Mouse (Mus musculus): ENCODE results near the gene Lclat1. TPM values are rescaled to one million over a fixed set of nuclear protein-coding genes. Genes with fewer than 3 reads are reported as not detected.

Lclat1 gene
- total and polyA plus RNA-seq, 3 experiments = 6.3 to 9.6 (median 7.0) TPM

DNA sequence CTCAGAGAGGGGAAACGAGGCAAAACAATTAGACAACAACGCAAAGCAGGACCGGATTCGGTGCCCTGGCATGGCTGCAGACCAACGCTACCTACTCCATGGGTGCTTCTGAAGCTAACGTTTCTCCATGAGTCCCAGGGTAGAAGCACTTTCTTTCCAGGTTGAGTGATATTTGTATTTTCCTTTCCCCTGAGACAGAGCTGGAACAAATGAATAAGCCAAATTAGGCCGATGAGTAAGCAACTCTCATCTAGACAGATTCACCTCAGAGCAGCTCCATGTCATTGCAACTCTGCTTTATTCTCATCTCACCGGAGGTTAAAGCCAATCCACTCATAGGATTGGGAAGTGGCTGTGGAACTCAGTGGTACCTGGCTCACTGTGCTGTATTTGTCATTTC, 12.2 kb upstream of the Lclat1 start:
- Histone ChIP-seq H3K4me3 (replicated peaks in 1 of 3; ENCODE audit: low read depth in 2 of 3, low read length in 2 of 3, poor library complexity in 1 of 3) (peak overlapping the region in 1 of 3 experiments; percentile 20), H3K79me2 (replicated peaks; ENCODE audit: control insufficient read depth, extremely low read depth, insufficient read depth, poor library complexity, severe bottlenecking) (no peaks in the 10 kb centered on the region), H3K27ac (ENCODE audit: insufficient read depth, low read depth) (no peak overlapping the region), H3K4me2 (ENCODE audit: insufficient read depth, low read depth, poor library complexity, severe bottlenecking) (peak overlapping the region; percentile 25), H3K9ac (ENCODE audit: insufficient read depth, low read depth) (0 out of 2 replicates have a peak overlapping the region, but pooled peaks have one; percentile 11), H3K36me3 (replicated peaks in 1 of 2; ENCODE audit: control insufficient read depth in 1 of 2, insufficient read depth in 1 of 2, low read length in 1 of 2) (no peaks in the 10 kb centered on the region), H3K4me1 (ENCODE audit: control insufficient read depth in 1 of 2, insufficient read depth in 2 of 2) (peaks cover 3 to 16% of the 10 kb centered on the region in 2 experiments; a peak in 2 of 4 replicates), H3K9me3 (replicated peaks; ENCODE audit: low read length) (no peaks in the 10 kb centered on the region), H3K27me3 (replicated peaks) (no peaks in the 10 kb centered on the region)
- in situ Hi-C loops (cut with MboI; ENCODE audit: low pct_ligation_motif_present, low pct_unique_long_range_greater_than_20kb, low sequenced_read_pairs) = no loop called here
- TF ChIP-seq ZNF384 (IDR thresholded peaks at IDR 0.05; ENCODE audit: low read depth, low read length) (no peak), ZKSCAN1 (IDR thresholded peaks at IDR 0.05; ENCODE audit: borderline replicate concordance, low read depth, low read length) (no peak), ZC3H11A (IDR thresholded peaks at IDR 0.05; ENCODE audit: low read depth, low read length) (no peak), KAT2A (IDR thresholded peaks at IDR 0.05; ENCODE audit: insufficient replicate concordance, low read length) (no peak), USF2 (conservative IDR thresholded peaks at IDR 0.05; ENCODE audit: low read depth, low read length) (no peak), CHD2 (IDR thresholded peaks at IDR 0.05; ENCODE audit: low read length) (no peak), MAFK (IDR thresholded peaks at IDR 0.05; ENCODE audit: insufficient replicate concordance, low read length) (peak; percentile 57; the same call in 1 of the 2 replicates), JUND (conservative IDR thresholded peaks at IDR 0.05; ENCODE audit: low read depth, low read length) (peak; percentile 63), IRF4 (IDR thresholded peaks at IDR 0.05; ENCODE audit: low read depth, low read length) (peak; percentile 59), ETS1 (conservative IDR thresholded peaks at IDR 0.05; ENCODE audit: low read depth, low read length) (peak; percentile 54; the same call in 1 of the 2 replicates), RCOR1 (conservative IDR thresholded peaks at IDR 0.05; ENCODE audit: low read depth, low read length) (no peak), MEF2A (IDR thresholded peaks at IDR 0.05; ENCODE audit: borderline replicate concordance, low read depth, low read length) (peak; percentile 68; the same call in 1 of the 2 replicates), JUN (IDR thresholded peaks at IDR 0.05; ENCODE audit: insufficient read depth, low read depth, low read length) (peak; percentile 36; the same call in 1 of the 2 replicates), CHD1 (IDR thresholded peaks at IDR 0.05; ENCODE audit: low read depth, low read length) (no peak), EP300 (IDR thresholded peaks at IDR 0.05; ENCODE audit: low read length) (peak; percentile 55; the same call in 1 of the 2 replicates), PAX5 (IDR thresholded peaks at IDR 0.05; ENCODE audit: low read length) (no peak), E2F4 (IDR thresholded peaks at IDR 0.05; ENCODE audit: insufficient replicate concordance, low read depth, low read length) (0 out of 2 replicates have a peak, but pooled peaks have one; percentile 17)
- DNase-seq (ENCODE audit: extremely low read depth) = peak; percentile 37
- dilution Hi-C loops (cut with MboI; ENCODE audit: extremely low pct_ligation_motif_present, extremely low pct_unique_long_range_greater_than_20kb, low sequenced_read_pairs) = no loop called here

DNA sequence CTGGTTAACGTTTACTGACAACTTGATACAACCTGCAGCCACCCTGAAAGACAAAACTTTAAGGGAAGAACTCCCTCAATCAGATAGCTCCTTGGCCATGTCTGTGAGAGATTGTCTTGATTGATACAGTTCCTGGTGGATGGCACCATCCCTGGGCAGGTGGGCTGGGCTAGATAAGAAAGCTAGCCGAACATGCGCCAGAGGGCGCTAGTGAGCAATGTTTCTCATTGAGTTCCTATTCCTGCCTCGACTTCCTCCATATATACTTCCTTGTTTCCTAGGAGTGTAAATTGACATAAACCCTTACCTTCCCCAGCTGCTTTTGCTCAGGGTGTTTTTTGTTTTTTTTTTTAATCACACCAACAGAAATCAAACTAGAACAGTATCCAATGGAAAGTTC, 11.3 kb upstream of the Lclat1 start:
- Histone ChIP-seq H3K79me2 (replicated peaks; ENCODE audit: control insufficient read depth, extremely low read depth, insufficient read depth, poor library complexity, severe bottlenecking) (no peaks in the 10 kb centered on the region), H3K9me3 (replicated peaks; ENCODE audit: low read length) (peaks cover 2% of the 10 kb centered on the region), H3K4me2 (ENCODE audit: insufficient read depth, low read depth, poor library complexity, severe bottlenecking) (peak overlapping the region; percentile 44), H3K27me3 (replicated peaks) (no peaks in the 10 kb centered on the region), H3K27ac (ENCODE audit: insufficient read depth, low read depth) (no peak overlapping the region), H3K4me3 (replicated peaks in 1 of 3; ENCODE audit: low read depth in 2 of 3, low read length in 2 of 3, poor library complexity in 1 of 3) (no peak overlapping the region), H3K9ac (ENCODE audit: insufficient read depth, low read depth) (no peak overlapping the region), H3K36me3 (replicated peaks in 1 of 2; ENCODE audit: control insufficient read depth in 1 of 2, insufficient read depth in 1 of 2, low read length in 1 of 2) (no peaks in the 10 kb centered on the region), H3K4me1 (ENCODE audit: control insufficient read depth in 1 of 2, insufficient read depth in 2 of 2) (peaks cover 3 to 16% of the 10 kb centered on the region in 2 experiments; a peak in 2 of 4 replicates)
- TF ChIP-seq MEF2A (IDR thresholded peaks at IDR 0.05; ENCODE audit: borderline replicate concordance, low read depth, low read length) = peak; percentile 47; the same call in 1 of the 2 replicates
- TF ChIP-seq RAD21 (IDR thresholded peaks at IDR 0.05; ENCODE audit: low read depth, low read length) = peak; percentile 72
- peak; percentile 23; the same call in 1 of the 2 replicates for TF ChIP-seq ETS1 (conservative IDR thresholded peaks at IDR 0.05; ENCODE audit: low read depth, low read length)
- TF ChIP-seq ZMIZ1 (IDR thresholded peaks at IDR 0.05; ENCODE audit: low read depth, low read length) = no peak
- no peak for TF ChIP-seq KAT2A (IDR thresholded peaks at IDR 0.05; ENCODE audit: insufficient replicate concordance, low read length)
- TF ChIP-seq EP300 (IDR thresholded peaks at IDR 0.05; ENCODE audit: low read length) = no peak
- TF ChIP-seq ELF1 (IDR thresholded peaks at IDR 0.05; ENCODE audit: low read depth, low read length) = peak; percentile 68
- no peak for TF ChIP-seq CHD1 (IDR thresholded peaks at IDR 0.05; ENCODE audit: low read depth, low read length)
- peak; percentile 50; the same call in 1 of the 2 replicates for TF ChIP-seq IRF4 (IDR thresholded peaks at IDR 0.05; ENCODE audit: low read depth, low read length)
- peak; percentile 33; the same call in 1 of the 2 replicates for TF ChIP-seq NELFE (IDR thresholded peaks at IDR 0.05; ENCODE audit: low read depth, low read length)
- peak; percentile 90 for TF ChIP-seq SMC3 (IDR thresholded peaks at IDR 0.05; ENCODE audit: low read depth, low read length)
- peak; percentile 56; the same call in 1 of the 2 replicates for TF ChIP-seq MAX (IDR thresholded peaks at IDR 0.05; ENCODE audit: low read length)
- TF ChIP-seq USF2 (conservative IDR thresholded peaks at IDR 0.05; ENCODE audit: low read depth, low read length) = no peak
- TF ChIP-seq JUND (conservative IDR thresholded peaks at IDR 0.05; ENCODE audit: low read depth, low read length) = no peak
- no peak for TF ChIP-seq POLR2AphosphoS2 (IDR thresholded peaks at IDR 0.05; ENCODE audit: low read depth, low read length)
- TF ChIP-seq HCFC1 (IDR thresholded peaks at IDR 0.05; ENCODE audit: low read depth, low read length) = 0 out of 2 replicates have a peak, but pooled peaks have one; percentile 20
- TF ChIP-seq MYC (IDR thresholded peaks at IDR 0.05; ENCODE audit: low read depth, low read length) = peak; percentile 71
- TF ChIP-seq MXI1 (IDR thresholded peaks at IDR 0.05; ENCODE audit: low read depth, low read length) = no peak
- no peak for TF ChIP-seq CHD2 (IDR thresholded peaks at IDR 0.05; ENCODE audit: low read length)
- TF ChIP-seq MAZ (IDR thresholded peaks at IDR 0.05; ENCODE audit: low read depth, low read length) = no peak
- peak; percentile 33; the same call in 1 of the 2 replicates for TF ChIP-seq ZC3H11A (IDR thresholded peaks at IDR 0.05; ENCODE audit: low read depth, low read length)
- peak; percentile 68 to 83 for TF ChIP-seq CTCF (conservative IDR thresholded peaks at IDR 0.05 in 1 of 2, IDR thresholded peaks at IDR 0.05 in 1 of 2; ENCODE audit: low read depth in 2 of 2, low read length in 2 of 2)
- TF ChIP-seq E2F4 (IDR thresholded peaks at IDR 0.05; ENCODE audit: insufficient replicate concordance, low read depth, low read length) = no peak
- dilution Hi-C loops (cut with MboI; ENCODE audit: extremely low pct_ligation_motif_present, extremely low pct_unique_long_range_greater_than_20kb, low sequenced_read_pairs) = no loop called here
- in situ Hi-C loops (cut with MboI; ENCODE audit: low pct_ligation_motif_present, low pct_unique_long_range_greater_than_20kb, low sequenced_read_pairs) = no loop called here
- peak; percentile 80 for DNase-seq (ENCODE audit: extremely low read depth)

Measured in CH12.LX (cell line).